Mouse (Mus musculus): ENCODE measurements around the gene Fam83d. TPM values are rescaled to one million over a fixed set of nuclear protein-coding genes. Genes with fewer than 3 reads are reported as not detected.

Fam83d gene
- polyA plus RNA-seq, 1 experiment from 2014 or later, result 18.5 TPM

GRCm38 (mm10) chr2:158816239-158816638 is 48.3 kb downstream of the Fam83d start:
- Histone ChIP-seq H3K9me3 (ENCODE audit: control insufficient read depth, low read length) (no peaks in the 10 kb centered on the region), H3K4me1 (replicated peaks; ENCODE audit: control insufficient read depth, insufficient read depth, low read length) (no peaks in the 10 kb centered on the region), H3K27me3 (replicated peaks; ENCODE audit: control insufficient read depth, insufficient read depth, low read length) (no peaks in the 10 kb centered on the region), H3K9ac (replicated peaks; ENCODE audit: low read depth, low read length) (no peak overlapping the region), H3K36me3 (ENCODE audit: control insufficient read depth, insufficient read depth) (peaks cover 7% of the 10 kb centered on the region; the same call in 1 of the 2 replicates), H3K4me2 (ENCODE audit: low read length) (no peak overlapping the region), H3K4me3 (replicated peaks; ENCODE audit: low read length) (no peak overlapping the region), H3K27ac (ENCODE audit: low read length) (no peak overlapping the region)
- WGBS, result 90% methylated on average over 4 of the region's 4 CpGs
- no peak for ATAC-seq

- Histone ChIP-seq H3K36me3 (ENCODE audit: control insufficient read depth, insufficient read depth) (peaks cover 9% of the 10 kb centered on the region; the same call in 1 of the 2 replicates), H3K9me3 (ENCODE audit: control insufficient read depth, low read length) (no peaks in the 10 kb centered on the region), H3K4me3 (replicated peaks; ENCODE audit: low read length) (no peak overlapping the region), H3K27ac (ENCODE audit: low read length) (no peak overlapping the region), H3K4me1 (replicated peaks; ENCODE audit: control insufficient read depth, insufficient read depth, low read length) (no peaks in the 10 kb centered on the region), H3K9ac (replicated peaks; ENCODE audit: low read depth, low read length) (no peak overlapping the region), H3K4me2 (ENCODE audit: low read length) (no peak overlapping the region), H3K27me3 (replicated peaks; ENCODE audit: control insufficient read depth, insufficient read depth, low read length) (no peaks in the 10 kb centered on the region)
- no peak for ATAC-seq
- WGBS, result 88% methylated on average over 8 of the region's 8 CpGs
Observed at GRCm38 (mm10) chr2:158817708-158818107, 49.8 kb downstream of the Fam83d start.

- 89% methylated on average over 2 of the region's 2 CpGs for WGBS
- Histone ChIP-seq H3K27me3 (replicated peaks; ENCODE audit: control insufficient read depth, insufficient read depth, low read length) (no peaks in the 10 kb centered on the region), H3K9ac (replicated peaks; ENCODE audit: low read depth, low read length) (no peak overlapping the region), H3K9me3 (ENCODE audit: control insufficient read depth, low read length) (no peaks in the 10 kb centered on the region), H3K36me3 (ENCODE audit: control insufficient read depth, insufficient read depth) (0 out of 2 replicates have a peak, but pooled peaks cover 7% of the 10 kb centered on the region), H3K27ac (ENCODE audit: low read length) (no peak overlapping the region), H3K4me1 (replicated peaks; ENCODE audit: control insufficient read depth, insufficient read depth, low read length) (no peaks in the 10 kb centered on the region), H3K4me2 (ENCODE audit: low read length) (no peak overlapping the region), H3K4me3 (replicated peaks; ENCODE audit: low read length) (no peak overlapping the region)
- ATAC-seq, result no peak
Observed at GRCm38 (mm10) chr2:158828124-158828523, 60.2 kb downstream of the Fam83d start.

GRCm38 (mm10) chr2:158829746-158830145 is 61.9 kb downstream of the Fam83d start:
- 0 out of 2 replicates have a peak, but pooled peaks cover 7% of the 10 kb centered on the region for H3K36me3 ChIP-seq (ENCODE audit: control insufficient read depth, insufficient read depth)

GRCm38 (mm10) chr2:158833221-158833620 is 65.3 kb downstream of the Fam83d start:
- ATAC-seq, result no peak
- Histone ChIP-seq H3K27ac (ENCODE audit: low read length) (no peak overlapping the region), H3K4me3 (replicated peaks; ENCODE audit: low read length) (no peak overlapping the region), H3K27me3 (replicated peaks; ENCODE audit: control insufficient read depth, insufficient read depth, low read length) (no peaks in the 10 kb centered on the region), H3K4me2 (ENCODE audit: low read length) (no peak overlapping the region), H3K4me1 (replicated peaks; ENCODE audit: control insufficient read depth, insufficient read depth, low read length) (no peaks in the 10 kb centered on the region), H3K36me3 (ENCODE audit: control insufficient read depth, insufficient read depth) (peaks cover 5% of the 10 kb centered on the region; the same call in 1 of the 2 replicates), H3K9ac (replicated peaks; ENCODE audit: low read depth, low read length) (no peak overlapping the region), H3K9me3 (ENCODE audit: control insufficient read depth, low read length) (no peaks in the 10 kb centered on the region)
- WGBS, result 82% methylated on average over 5 of the region's 5 CpGs

More at GRCm38 (mm10) chr2:158829746-158830145, 61.9 kb downstream of the Fam83d start:
- H3K4me1 ChIP-seq (replicated peaks; ENCODE audit: control insufficient read depth, insufficient read depth, low read length), result no peaks in the 10 kb centered on the region
- H3K27ac ChIP-seq (ENCODE audit: low read length), result no peak overlapping the region
- H3K4me3 ChIP-seq (replicated peaks; ENCODE audit: low read length), result no peak overlapping the region
- H3K4me2 ChIP-seq (ENCODE audit: low read length), result no peak overlapping the region
- no peaks in the 10 kb centered on the region for H3K27me3 ChIP-seq (replicated peaks; ENCODE audit: control insufficient read depth, insufficient read depth, low read length)
- H3K9me3 ChIP-seq (ENCODE audit: control insufficient read depth, low read length), result no peaks in the 10 kb centered on the region
- no peak for ATAC-seq
- no peak overlapping the region for H3K9ac ChIP-seq (replicated peaks; ENCODE audit: low read depth, low read length)
- 78% methylated on average over 6 of the region's 6 CpGs for WGBS

GRCm38 (mm10) chr2:158833645-158834044 is 65.8 kb downstream of the Fam83d start:
- Histone ChIP-seq H3K4me1 (replicated peaks; ENCODE audit: control insufficient read depth, insufficient read depth, low read length) (no peaks in the 10 kb centered on the region), H3K4me2 (ENCODE audit: low read length) (no peak overlapping the region), H3K4me3 (replicated peaks; ENCODE audit: low read length) (no peak overlapping the region), H3K36me3 (ENCODE audit: control insufficient read depth, insufficient read depth) (peaks cover 3% of the 10 kb centered on the region; the same call in 1 of the 2 replicates), H3K27me3 (replicated peaks; ENCODE audit: control insufficient read depth, insufficient read depth, low read length) (no peaks in the 10 kb centered on the region), H3K27ac (ENCODE audit: low read length) (no peak overlapping the region), H3K9ac (replicated peaks; ENCODE audit: low read depth, low read length) (no peak overlapping the region), H3K9me3 (ENCODE audit: control insufficient read depth, low read length) (no peaks in the 10 kb centered on the region)
- 70% methylated on average over 2 of the region's 2 CpGs for WGBS
- ATAC-seq, result no peak

Small RNAs within 50 kb of the gene (microRNA-seq; reads per million reads assigned to microRNA genes)
- not detected for gene Gm26141

Other genes with a start within 250 kb of the Fam83d start
- gene Slc32a1, start 157.3 kb upstream of the Fam83d start, polyA plus RNA-seq (2015; fragmentation: Nextera tagmentation; extraction: Ambion mirVana), result 5.9 and 7.7 TPM in 2 replicates
- gene Actr5, start 143.2 kb upstream of the Fam83d start, polyA plus RNA-seq (2015; fragmentation: Nextera tagmentation; extraction: Ambion mirVana), result 11.3 and 12.3 TPM in 2 replicates
- 30.3 and 33.3 TPM in 2 replicates for gene Ppp1r16b, start 102.7 kb upstream of the Fam83d start, polyA plus RNA-seq (2015; fragmentation: Nextera tagmentation; extraction: Ambion mirVana)
- gene Dhx35, start 26.7 kb downstream of the Fam83d start, polyA plus RNA-seq (2015; fragmentation: Nextera tagmentation; extraction: Ambion mirVana), result 16.5 and 17.7 TPM in 2 replicates